Mouse (Mus musculus) hindlimb bud, embryonic 11.5 days (tissue): ENCODE results near the gene Irf7.

ENCODE experiments used
- DNase-seq: peaks from one replicate; pipeline ENCODE4 v3.0.0-alpha.2; 2012; ENCODE audit warnings: low read depth, low spot score; ENCODE audit errors: extremely low spot score

Gene Irf7

GRCm38 (mm10) chr7:141265739-141266561 is at the start of gene Irf7:
Gene Irf7 (minus strand): TSS chr7:141266481.
- DNase-seq, result no peak

DNA sequence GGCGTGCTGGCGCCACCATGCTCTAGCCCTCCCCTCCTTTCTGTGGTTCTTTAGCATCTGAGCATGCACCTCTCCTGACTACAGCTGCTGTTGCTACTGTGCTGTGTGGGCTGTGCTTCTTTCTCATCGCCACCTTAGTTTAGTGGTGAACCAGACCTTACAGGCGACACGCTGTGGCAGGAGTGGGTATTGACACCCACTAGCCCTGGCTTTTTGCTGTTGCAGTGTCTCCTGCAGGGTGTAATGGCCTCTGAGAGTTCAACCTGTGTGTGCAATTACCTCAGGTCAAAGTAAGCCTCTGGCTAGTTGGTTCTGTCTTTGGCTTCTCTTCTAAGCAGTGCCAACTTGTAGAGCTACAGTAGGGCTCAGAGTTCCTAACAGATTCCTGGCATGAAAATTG is 49.7 kb upstream of the Irf7 start:
- DNase-seq, result no peak

DNA sequence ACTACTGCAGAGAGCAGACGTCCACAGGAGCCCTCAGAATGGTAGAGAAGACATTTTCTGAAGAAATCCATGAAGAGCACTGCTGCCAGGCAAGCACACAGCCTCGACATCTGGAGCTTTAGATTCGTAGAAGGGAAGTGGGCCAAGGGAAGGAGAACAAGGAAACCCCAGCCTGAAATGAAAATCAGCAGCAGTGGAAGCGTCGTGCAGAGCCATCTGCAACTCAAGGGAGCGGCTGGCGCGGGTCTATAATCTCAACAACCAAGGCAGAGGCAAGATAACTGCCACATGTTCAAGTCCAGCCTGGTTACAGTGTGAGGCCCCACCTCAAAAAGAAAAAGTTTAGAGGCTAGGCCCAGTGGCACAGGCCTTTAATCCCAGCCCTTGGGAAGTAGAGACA is 48.8 kb upstream of the Irf7 start:
- DNase-seq, result no peak

- DNase-seq, result no peak
Measured at GRCm38 (mm10) chr7:141314416-141314815, 48.1 kb upstream of the Irf7 start.

DNA sequence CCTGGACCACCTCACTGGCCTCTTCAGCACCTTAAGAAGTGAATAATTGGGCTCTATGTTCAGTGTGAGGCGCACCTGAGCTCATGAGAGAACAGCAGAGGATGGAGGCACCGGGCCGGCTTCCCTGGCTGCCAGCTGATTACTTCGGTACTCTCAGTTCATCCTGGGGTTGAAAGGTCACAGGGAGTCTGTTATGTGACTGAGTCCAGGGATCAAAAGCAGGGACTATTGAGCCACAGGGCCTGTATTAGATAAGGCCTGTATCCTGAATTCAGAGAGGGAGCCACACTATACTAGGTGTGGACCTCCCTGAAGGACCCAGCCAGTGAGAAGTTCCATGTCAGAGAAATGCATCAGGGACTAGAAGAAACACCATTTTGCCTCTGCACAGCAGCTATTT is 38.3 kb upstream of the Irf7 start:
- DNase-seq, result no peak

GRCm38 (mm10) chr7:141302702-141303268 is 36.5 kb upstream of the Irf7 start:
- DNase-seq, result no peak

GRCm38 (mm10) chr7:141301386-141301785 is 35.1 kb upstream of the Irf7 start:
- no peak for DNase-seq

- DNase-seq, result no peak
Measured at GRCm38 (mm10) chr7:141299175-141299574, 32.9 kb upstream of the Irf7 start.

DNA sequence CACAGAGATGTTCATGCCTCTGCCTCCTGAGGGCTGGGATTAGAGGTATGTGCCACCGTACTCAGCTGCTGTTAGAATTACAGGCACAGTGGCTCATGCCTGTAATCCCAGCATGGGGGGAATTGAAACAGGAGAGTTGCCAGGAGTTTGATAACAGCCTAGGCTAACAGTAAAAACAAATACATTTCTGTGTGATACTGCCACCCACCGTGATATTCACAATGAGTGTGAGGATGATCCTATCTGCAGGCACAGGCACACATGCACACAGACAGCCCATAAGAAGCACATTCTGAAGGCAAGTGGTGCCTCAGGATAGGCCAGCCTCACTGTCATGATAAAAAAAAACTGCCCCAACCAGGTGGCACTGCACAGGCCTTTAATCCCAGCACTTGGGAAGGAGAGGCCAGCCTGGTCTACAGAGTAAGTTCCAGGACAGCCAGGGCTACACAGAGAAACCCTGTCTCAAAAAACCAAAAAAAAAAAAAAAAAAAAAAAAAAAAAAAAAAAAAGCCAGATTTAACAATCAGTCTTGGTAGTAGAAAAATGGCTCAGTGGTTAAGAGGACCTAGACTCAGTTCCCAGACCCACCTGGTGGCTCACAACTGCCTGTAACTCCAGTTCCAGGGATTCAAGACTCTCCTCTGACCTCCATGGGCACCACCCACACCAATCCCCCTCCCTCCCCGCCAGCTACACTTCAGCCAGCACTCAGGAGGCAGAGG is 31.8 kb upstream of the Irf7 start:
- DNase-seq, result no peak

- DNase-seq, result no peak
Measured at GRCm38 (mm10) chr7:141294479-141294878, 28.2 kb upstream of the Irf7 start.

DNA sequence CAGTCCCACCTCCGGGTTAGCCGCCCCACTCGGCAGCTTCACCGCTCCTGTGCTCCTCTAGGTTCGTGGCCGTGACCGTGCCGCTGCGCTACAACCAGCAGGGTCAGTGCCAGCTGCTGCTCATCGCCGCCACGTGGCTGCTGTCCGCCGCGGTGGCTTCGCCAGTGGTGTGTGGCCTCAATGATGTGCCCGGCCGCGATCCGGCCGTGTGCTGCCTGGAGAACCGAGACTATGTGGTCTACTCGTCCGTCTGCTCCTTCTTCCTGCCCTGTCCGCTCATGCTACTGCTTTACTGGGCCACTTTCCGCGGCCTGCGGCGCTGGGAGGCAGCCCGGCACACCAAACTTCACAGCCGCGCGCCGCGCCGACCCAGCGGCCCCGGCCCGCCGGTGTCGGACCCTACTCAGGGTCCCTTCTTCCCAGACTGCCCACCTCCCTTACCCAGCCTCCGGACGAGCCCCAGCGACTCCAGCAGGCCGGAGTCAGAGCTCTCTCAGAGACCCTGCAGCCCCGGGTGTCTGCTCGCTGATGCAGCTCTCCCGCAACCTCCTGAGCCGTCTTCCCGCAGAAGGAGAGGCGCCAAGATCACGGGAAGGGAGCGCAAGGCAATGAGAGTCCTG is 27.7 kb upstream of the Irf7 start:
- DNase-seq, result no peak

DNA sequence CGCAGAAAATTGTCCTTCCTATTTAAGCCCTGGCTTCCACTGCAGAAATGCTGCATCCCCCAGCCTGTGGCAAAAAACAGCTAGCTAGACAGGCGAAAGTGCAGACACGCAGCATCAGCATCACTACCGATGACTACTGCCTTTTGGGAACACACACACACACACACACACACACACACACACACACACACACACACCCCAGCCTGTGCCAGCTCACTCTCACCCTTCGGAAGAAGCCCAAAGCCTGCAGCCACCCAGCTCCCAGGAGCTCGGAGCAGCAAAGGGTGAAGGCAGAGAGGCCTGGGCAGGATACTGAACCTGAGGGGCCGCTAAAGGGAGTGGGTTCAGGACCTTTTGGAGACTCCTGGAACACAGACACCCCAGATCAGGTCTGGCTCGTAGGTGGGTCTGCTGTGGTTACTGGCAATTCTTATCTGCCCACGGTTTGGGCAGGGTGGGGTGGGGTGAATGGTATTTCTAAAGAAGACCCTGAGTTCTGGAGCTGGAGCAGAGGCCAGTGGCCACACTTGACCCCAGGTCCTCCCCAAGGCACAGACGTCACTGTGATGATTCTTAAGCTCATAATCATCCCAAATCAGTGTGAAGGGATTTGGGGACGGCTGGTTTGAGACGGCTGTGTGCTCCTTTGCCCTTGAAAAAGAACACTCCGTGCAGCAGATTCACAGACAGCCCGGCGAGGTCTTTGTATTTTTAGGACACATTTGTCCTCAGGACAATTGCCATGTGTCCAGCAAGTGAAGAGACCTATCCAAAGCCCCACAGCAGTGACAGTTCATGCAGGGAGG is 26.5 kb upstream of the Irf7 start:
- DNase-seq, result no peak

DNA sequence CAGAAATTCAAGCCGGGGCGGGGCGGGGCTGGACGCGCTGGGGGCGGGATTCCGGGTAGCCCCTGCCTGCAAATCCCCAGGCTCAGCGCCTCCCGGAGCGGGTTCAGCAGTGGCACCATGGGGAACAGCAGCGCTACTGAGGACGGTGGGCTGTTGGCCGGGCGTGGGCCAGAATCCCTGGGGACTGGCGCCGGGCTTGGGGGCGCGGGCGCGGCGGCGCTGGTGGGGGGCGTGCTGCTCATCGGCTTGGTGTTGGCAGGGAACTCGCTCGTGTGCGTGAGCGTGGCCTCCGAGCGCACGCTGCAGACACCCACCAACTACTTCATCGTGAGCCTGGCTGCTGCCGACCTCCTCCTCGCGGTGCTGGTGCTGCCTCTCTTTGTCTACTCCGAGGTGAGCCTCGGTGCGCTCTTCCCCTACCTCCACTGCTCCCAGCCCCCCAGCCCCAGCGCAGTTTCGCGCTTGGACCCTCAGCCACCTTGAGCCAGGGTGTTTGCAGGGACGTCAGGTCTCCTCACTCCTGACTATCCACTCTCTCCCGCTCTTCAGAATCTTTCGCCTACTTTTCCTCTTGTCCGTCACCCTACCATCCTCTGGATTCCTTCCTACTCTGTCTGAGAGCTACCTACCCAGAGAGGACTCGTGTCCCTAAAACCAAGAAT is 25.8 kb upstream of the Irf7 start, which contains the start of gene Drd4:
Drd4 (plus strand) TSS at position 86 of the 662 bp plus-strand sequence.
- no peak for DNase-seq

DNA sequence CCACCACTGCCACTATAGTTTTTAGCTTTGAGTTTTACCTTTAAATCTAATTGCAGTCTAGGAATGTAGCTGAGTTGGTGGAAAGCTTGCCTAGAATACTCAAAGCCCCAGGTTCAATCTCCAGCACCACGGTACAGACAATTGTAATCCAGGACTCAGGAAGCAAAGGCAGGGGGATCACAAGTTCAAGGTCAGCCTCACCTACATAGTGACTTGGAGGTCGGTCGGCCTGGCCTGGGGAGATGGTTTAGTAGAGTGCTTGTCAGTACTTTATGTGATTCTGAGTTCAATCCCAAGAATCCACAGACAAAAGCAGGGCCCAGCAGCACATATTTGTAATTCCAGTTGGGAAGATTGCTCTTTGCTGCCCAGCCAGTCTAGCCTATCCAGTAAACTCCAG is 21.8 kb upstream of the Irf7 start:
- no peak for DNase-seq

GRCm38 (mm10) chr7:141282756-141283155 is 16.5 kb upstream of the Irf7 start:
- no peak for DNase-seq

DNA sequence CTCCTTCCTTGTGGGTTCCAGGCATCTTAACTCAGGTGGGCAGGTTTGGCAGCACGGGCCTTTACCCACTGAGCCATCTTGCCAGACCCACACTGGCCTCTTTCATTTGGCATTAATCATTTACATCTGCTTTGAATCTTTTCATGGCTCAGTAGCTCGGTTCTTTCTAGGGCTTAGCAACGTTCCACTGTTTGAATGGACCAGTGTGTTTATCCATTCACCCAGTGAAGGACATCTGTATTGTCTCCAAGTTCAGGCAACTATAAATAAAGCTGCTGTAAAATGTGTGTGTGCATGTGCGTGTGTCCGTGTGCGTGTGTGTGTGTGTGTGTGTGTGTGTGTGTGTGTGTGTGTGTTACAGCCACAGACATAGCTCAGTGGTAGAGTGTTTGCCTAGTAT is 15.2 kb upstream of the Irf7 start:
- DNase-seq, result no peak

DNA sequence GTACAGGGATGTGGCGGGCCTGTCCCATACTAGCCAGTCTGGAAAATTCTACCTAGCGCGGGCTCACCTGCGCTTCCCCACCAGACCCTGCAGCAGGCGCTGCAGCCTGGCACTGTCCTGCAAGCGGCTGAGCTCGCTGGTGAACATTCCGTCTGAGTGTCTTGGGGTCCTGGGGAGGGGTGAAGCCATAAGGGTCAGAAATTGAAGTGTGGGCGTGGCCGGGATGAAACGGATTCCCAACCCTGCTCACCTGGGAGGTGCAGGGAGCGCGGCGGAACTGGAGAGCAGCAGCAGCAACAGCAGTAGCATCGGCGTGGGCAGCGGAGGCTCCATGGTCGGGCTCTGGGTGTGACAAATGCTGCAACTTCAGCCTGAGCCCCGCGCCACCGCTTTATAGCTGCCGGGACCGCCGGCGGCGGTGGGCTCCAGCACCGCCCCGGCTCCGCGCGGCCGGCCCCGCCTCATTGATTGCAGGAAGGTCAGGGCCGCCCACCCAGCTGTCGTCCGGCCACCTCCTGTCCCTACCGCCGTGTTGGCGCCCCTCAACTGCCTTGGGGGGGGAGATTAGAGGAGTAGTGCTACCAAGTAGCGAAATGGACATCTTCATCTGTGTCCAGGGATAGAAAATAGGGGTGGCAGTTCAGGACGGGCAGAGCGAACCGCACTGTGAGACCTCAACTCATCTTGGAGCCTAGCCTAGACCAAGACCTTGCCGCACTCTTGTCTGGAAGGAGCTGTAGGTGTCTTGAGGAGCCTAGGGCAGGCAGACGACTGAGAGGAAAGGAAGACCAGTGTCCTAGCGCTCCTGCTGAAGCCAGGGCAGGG is 12.7 kb upstream of the Irf7 start, which contains the start of gene Sct:
Sct (minus strand) TSS at position 368 of the 825 bp plus-strand sequence.
- no peak for DNase-seq

- DNase-seq, result no peak
Measured at GRCm38 (mm10) chr7:141277701-141278678, 11.7 kb upstream of the Irf7 start.
